Mouse (Mus musculus) stomach, embryonic 15.5 days (tissue): ENCODE data around the gene Esyt1. TPM values are rescaled to one million over a fixed set of nuclear protein-coding genes. Genes with fewer than 3 reads are reported as not detected.
"Not testable (repeated sequence)": the region's sequence is repeated elsewhere in the genome, so short reads cannot be mapped to it uniquely, and the experiment has no call there.

ENCODE experiments used
- ATAC-seq: fragments of 200-750 bp; cut with Nextera tagmentation; 2 replicates; pipeline ENCODE4 v1.8.0; 2017; ENCODE audit warnings: low read depth, moderate number of reproducible peaks, moderate TSS enrichment; ENCODE audit not compliant: insufficient read depth, low FRiP score
- H3K27ac ChIP-seq: fragments of 300-500 bp; sonication (generic); 2 replicates; pipeline ENCODE4 v1.5.1; 2015; ENCODE audit warnings: mild to moderate bottlenecking, inconsistent platforms
- H3K27me3 ChIP-seq: fragments of 300-500 bp; sonication (generic); replicated peaks from 2 replicates; pipeline ENCODE4 v1.6.1; 2015; ENCODE audit warnings: inconsistent platforms
- H3K36me3 ChIP-seq: fragments of 300-500 bp; sonication (generic); 2 replicates; pipeline ENCODE4 v1.6.1; 2015; ENCODE audit warnings: inconsistent platforms
- H3K4me1 ChIP-seq: fragments of 300-500 bp; sonication (generic); 2 replicates; pipeline ENCODE4 v1.6.1; 2015; ENCODE audit warnings: inconsistent platforms
- H3K4me2 ChIP-seq: fragments of 300-500 bp; sonication (generic); 2 replicates; pipeline ENCODE4 v1.6.1; 2015; ENCODE audit warnings: mild to moderate bottlenecking, inconsistent platforms
- H3K4me3 ChIP-seq: fragments of 300-500 bp; sonication (generic); replicated peaks from 2 replicates; pipeline ENCODE4 v1.5.1; 2015; ENCODE audit warnings: inconsistent platforms
- H3K9ac ChIP-seq: fragments of 300-500 bp; sonication (generic); 2 replicates; pipeline ENCODE4 v1.6.1; 2015; ENCODE audit warnings: inconsistent platforms
- H3K9me3 ChIP-seq: fragments of 300-500 bp; sonication (generic); 2 replicates; pipeline ENCODE4 v1.6.1; 2016; ENCODE audit warnings: inconsistent platforms
- WGBS: fragments of 180-500 bp; shearing (Covaris S2); methylation state at CpG from one replicate; pipeline ENCODE4 v1.1.7; 2015; 5-methylcytosine and 5-hydroxymethylcytosine counted together
- polyA plus RNA-seq: library from polyadenylated mRNA; unstranded; fragments of >200 nt; fragmentation: Nextera tagmentation; extraction: Ambion mirVana; gene quantifications from 2 replicates; pipeline ENCODE4 v1.2.1, GENCODE M21; 2015

The Esyt1 gene
- polyA plus RNA-seq, 1 experiment from 2014 or later = 28.8 TPM

DNA sequence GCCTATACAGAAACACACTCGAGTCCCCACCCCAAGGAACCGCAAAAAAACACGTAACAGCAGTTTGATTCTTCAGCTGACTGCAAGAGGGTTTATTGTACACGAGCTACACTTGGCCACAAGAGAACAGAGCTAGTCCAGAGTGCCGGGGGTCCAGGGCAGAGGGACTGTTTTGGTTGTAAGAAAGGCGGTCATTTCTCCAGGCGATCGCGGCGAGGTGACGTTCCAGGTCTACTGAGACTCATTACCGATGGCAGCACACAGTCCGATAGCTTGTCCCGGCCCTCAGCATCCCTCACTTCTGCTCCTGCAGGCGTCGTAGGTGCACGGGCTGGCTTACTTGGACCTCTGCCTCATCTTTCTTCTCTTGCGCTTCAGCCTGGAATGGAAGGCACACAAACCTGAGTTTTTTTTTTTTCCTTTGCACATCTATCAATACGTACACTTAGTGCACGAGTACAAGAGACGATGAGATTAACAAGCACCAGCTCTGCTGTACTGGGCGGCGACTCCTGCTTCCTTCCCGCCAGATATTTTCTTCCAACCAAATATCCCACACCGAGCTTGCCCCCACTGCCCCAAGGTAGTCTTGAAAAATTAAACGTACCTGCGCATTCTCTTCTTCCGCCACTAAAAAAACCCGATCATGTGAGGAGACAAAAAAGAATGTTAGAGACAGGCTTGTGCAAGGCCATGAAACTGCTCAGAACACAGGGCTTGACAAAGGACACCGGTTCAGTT, 22.6 kb upstream of the Esyt1 start:
- peaks cover 18% of the 10 kb centered on the region for H3K36me3 ChIP-seq
- not testable (repeated sequence) for H3K27me3 ChIP-seq, ATAC-seq, H3K9me3 ChIP-seq, H3K4me1 ChIP-seq
- peak overlapping the region; percentile 35 for H3K9ac ChIP-seq
- H3K27ac ChIP-seq = peak overlapping the region; percentile 97
- WGBS = under 1% methylated on average over 26 of the region's 30 CpGs
- peak overlapping the region; percentile 74 for H3K4me2 ChIP-seq
- peak overlapping the region; percentile 81 for H3K4me3 ChIP-seq

DNA sequence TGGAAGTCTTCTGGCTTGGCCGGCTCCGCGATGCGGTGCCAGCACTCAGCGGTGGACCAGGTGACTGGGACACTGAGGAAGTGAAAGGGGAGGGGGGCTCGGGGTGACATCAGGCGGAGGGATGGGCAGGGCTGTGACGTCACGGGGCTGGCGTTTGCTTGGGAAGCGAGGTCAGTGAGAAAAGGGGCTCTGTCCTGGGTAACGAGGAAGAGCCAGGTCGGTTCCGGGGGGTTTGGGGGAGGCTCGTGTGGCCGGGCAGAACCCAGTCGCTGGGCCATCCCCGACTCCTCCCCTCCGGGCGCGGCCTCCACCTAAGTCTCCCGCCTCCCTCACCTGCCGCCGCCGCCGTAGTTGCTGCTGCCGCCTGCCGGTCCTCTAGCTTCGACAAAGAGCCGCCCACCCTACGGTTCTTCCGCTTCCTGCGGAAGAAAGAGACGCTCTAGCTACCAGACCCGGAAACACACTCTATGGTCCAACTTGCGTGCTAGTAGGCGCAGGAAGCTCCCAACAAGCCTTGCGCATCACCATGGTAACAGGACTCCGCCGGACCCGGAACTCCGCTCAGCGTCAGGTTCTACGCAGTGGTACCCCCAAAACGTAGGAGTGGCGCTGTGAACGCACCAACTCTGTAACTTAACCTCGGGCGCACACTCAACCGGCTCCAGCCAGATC, 21.8 kb upstream of the Esyt1 start, which contains the start of gene Zc3h10:
Gene Zc3h10 (minus strand): TSS at position 414 of the 672 bp plus-strand sequence.
- ATAC-seq = peak; percentile 90
- WGBS = under 1% methylated on average over 50 of the region's 50 CpGs
- peak within 1 kb of the TSS; percentile 81 for H3K4me3 ChIP-seq
- H3K27ac ChIP-seq = peak within 1 kb of the TSS; percentile 97
- no peaks in the 10 kb centered on the region for H3K9me3 ChIP-seq
- no peaks in the 10 kb centered on the region for H3K4me1 ChIP-seq
- peaks cover 18% of the 10 kb centered on the region for H3K36me3 ChIP-seq
- H3K4me2 ChIP-seq = peak within 1 kb of the TSS; percentile 74
- H3K9ac ChIP-seq = peak within 1 kb of the TSS; percentile 49
- no peaks in the 10 kb centered on the region for H3K27me3 ChIP-seq

DNA sequence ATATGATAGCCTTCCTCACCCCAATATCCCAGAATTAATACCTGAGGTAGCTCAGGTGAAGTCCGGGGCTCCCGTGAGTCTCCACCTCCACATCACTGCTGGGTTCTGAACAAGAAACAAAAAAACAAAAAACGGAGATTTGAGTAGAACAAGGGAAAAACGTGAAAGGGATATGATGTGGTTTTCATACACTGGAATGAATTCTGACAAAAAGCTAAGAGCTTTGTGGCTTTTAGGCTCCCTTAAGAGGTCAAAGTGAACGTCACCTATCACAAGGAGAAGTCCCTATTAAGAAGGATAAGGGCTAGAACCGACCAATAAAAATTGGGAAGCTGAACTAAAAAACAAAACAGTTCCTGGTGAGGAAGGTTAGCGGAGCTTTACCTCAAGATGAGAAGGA, 21.1 kb upstream of the Esyt1 start:
- Histone ChIP-seq H3K4me2 (peak overlapping the region; percentile 74), H3K4me1 (no peaks in the 10 kb centered on the region), H3K36me3 (peaks cover 18% of the 10 kb centered on the region), H3K9me3 (no peaks in the 10 kb centered on the region), H3K4me3 (peak overlapping the region; percentile 81), H3K27ac (peak overlapping the region; percentile 97), H3K9ac (peak overlapping the region; percentile 49), H3K27me3 (no peaks in the 10 kb centered on the region)
- ATAC-seq = no peak
- 17% methylated on average over 7 of the region's 7 CpGs for WGBS

DNA sequence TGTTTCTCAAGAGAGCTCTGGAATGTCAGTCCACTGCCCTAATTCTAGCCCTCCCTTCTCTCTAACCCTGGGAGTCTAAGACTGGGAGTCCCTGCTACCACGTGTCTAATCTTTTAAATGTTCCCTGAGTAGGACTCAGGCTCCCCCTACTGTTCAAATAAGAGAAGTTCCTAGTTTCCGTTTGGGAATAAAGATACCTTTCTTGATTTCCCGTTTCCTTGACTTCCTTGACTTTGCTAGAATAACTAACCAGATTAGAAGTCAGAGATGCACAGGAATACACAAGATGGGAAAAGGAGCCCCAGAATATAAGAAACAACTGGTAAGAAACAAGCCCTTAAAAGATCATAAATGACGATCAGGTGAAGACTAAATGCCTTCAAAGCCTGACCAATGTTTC, 20.7 kb upstream of the Esyt1 start:
- no peaks in the 10 kb centered on the region for H3K4me1 ChIP-seq
- no peaks in the 10 kb centered on the region for H3K9me3 ChIP-seq
- H3K9ac ChIP-seq = no peak overlapping the region
- WGBS = 9% methylated on average over 4 of the region's 4 CpGs
- ATAC-seq = no peak
- H3K27me3 ChIP-seq = no peaks in the 10 kb centered on the region
- peak overlapping the region; percentile 81 for H3K4me3 ChIP-seq
- H3K36me3 ChIP-seq = peaks cover 18% of the 10 kb centered on the region
- H3K27ac ChIP-seq = peak overlapping the region; percentile 97
- peak overlapping the region; percentile 74 for H3K4me2 ChIP-seq

DNA sequence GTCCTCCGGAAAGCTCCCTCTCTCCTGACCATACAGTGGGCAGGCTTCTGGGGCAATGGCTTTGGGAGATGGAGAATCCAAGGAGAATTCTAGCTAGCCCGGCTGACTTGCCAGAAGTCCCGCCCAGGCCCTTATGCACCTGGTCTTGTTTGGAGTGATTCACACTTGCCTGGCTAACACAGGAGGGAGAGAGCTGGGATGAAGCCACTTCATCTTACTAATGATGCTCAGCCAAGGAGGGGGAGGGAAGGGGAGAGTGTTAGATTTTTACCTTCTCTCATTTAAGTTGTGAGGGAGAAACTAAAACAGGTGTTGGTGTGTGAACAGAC, 19.9 kb upstream of the Esyt1 start:
- H3K4me1 ChIP-seq = no peaks in the 10 kb centered on the region
- H3K4me3 ChIP-seq = no peak overlapping the region
- H3K9ac ChIP-seq = no peak overlapping the region
- WGBS = 76% methylated on average over 3 of the region's 3 CpGs
- H3K27ac ChIP-seq = no peak overlapping the region
- peaks cover 18% of the 10 kb centered on the region for H3K36me3 ChIP-seq
- no peak for ATAC-seq
- H3K27me3 ChIP-seq = no peaks in the 10 kb centered on the region
- H3K4me2 ChIP-seq = no peak overlapping the region
- no peaks in the 10 kb centered on the region for H3K9me3 ChIP-seq

DNA sequence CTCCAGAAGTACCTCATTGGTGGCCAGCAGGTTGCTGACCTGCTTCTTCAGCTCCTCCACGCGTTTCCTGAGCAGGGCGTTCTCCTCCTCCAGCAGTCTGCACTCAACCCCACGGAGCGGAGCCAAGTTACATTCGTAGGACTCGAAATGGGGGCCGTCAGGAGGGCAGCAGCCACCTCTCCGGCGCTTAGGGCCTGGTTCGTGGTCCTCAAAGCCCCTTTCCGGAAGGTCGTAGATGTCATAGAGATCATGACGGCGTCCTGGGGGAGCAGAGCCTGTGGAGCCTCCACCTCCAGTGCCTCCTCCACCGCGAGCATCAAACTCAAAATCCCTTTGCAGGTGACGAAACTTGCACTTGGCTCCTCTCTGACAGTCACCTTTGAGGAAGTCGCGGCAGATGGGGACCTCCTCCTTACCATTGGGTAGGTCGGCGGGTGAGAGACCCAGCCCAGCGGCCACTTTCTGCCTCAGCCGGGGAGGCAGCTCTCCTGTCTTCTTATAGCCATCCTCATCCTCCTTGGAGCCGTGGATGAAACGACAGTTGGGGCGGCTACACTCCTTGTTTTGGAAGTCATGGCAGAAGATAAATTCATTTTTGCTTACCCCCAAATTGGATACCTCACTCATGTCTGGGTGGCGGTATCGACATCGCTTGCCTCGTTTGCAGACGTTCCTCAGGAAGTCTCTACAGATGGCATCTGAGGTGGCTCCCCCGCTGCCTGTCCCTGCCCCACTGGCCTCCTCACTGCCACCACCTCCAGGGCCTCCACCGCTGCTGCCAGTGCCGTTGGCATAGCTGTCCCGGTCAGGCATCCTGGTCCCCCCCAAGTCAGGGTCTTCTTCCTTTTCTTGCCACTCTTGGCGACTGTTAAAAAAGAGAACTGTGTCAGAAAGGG, 19.3 kb upstream of the Esyt1 start:
- Histone ChIP-seq H3K4me3 (no peak overlapping the region), H3K27ac (no peak overlapping the region), H3K4me1 (no peaks in the 10 kb centered on the region), H3K9ac (no peak overlapping the region), H3K9me3 (no peaks in the 10 kb centered on the region), H3K27me3 (no peaks in the 10 kb centered on the region), H3K4me2 (no peak overlapping the region), H3K36me3 (peaks cover 18% of the 10 kb centered on the region)
- WGBS = 92% methylated on average over 37 of the region's 37 CpGs
- ATAC-seq = no peak

DNA sequence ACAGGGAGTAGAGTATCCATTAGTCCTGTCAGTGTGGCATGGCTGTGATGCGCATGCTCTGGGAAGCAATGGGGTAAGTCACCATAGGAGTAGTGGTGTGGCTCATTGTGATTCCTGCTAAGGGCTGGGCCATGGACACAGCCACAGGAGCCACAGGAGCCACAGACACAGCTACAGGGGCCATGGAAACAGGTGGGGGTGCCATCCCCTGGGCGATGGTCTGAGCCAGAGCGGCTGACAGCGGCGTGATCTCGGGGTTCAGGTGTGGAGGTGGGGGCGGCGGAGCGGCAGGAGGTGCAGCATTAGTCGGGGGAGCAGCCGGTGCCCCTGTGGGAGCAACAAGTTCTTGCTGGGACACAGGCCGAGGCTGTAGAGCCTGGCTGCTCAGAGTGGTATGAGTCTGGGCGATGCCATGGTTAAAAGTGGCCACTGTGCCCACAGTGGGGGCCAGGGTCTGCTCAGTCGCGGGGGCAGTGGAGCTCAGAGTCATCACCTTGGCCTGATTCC, 18.5 kb upstream of the Esyt1 start:
- Histone ChIP-seq H3K9ac (no peak overlapping the region), H3K4me3 (no peak overlapping the region), H3K36me3 (peaks cover 18% of the 10 kb centered on the region), H3K4me1 (no peaks in the 10 kb centered on the region), H3K27ac (no peak overlapping the region), H3K9me3 (no peaks in the 10 kb centered on the region), H3K4me2 (no peak overlapping the region), H3K27me3 (no peaks in the 10 kb centered on the region)
- ATAC-seq = no peak
- 96% methylated on average over 15 of the region's 15 CpGs for WGBS

DNA sequence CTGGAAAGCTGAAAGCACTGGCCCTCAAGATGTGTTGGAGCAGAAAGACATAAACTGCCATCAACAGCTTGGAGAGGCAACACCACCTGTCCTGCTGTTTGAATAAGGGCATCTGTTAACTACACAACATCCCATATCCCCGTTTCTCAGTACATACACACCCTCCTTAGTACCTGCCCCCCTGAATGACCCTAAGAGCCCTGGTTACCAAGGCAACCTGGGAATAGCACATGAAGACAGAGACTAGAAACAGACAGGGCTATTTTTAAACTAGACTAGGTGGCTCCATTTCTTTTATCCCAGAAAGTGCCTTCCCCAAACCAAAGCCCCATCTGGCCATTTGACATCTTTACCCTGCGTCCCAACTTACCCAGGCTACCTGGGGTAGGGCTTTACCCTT, 17.4 kb upstream of the Esyt1 start:
- Histone ChIP-seq H3K9ac (no peak overlapping the region), H3K27ac (no peak overlapping the region), H3K36me3 (peaks cover 18% of the 10 kb centered on the region), H3K4me2 (no peak overlapping the region), H3K27me3 (no peaks in the 10 kb centered on the region), H3K4me1 (no peaks in the 10 kb centered on the region), H3K9me3 (no peaks in the 10 kb centered on the region), H3K4me3 (no peak overlapping the region)
- no peak for ATAC-seq
- 62% methylated on average over 2 of the region's 2 CpGs for WGBS

DNA sequence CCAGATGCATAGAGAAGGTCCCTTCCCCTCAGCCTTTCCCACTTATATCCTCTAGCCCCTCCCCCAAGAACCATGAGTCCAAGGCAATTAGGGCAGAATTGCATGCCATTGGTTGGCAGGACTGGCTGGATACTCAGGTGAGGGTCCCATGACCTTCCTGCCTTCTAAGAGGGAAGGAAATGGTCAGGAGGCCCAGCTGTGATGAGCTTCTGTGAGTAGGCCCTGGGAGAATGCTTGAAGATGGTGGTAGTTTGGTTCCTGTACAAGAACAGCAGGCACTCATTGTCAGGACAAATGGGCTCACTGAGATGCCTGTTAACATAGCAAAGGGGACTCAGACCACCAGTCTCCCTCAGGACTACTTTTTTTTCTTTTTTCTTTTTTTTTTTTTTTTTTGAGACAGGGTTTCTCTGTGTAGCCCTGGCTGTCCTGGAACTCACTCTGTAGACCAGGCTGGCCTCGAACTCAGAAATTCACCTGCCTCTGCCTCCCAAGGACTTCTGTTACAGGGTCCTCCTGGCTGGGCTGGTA, 12.7 kb upstream of the Esyt1 start:
- Histone ChIP-seq H3K4me1 (peaks cover 4% of the 10 kb centered on the region; the same call in 1 of the 2 replicates), H3K4me3 (no peak overlapping the region), H3K4me2 (no peak overlapping the region), H3K27ac (no peak overlapping the region), H3K36me3 (no peaks in the 10 kb centered on the region), H3K9ac (no peak overlapping the region), H3K27me3 (no peaks in the 10 kb centered on the region), H3K9me3 (no peaks in the 10 kb centered on the region)
- no peak for ATAC-seq
- 93% methylated on average over 1 of the region's 1 CpGs for WGBS

DNA sequence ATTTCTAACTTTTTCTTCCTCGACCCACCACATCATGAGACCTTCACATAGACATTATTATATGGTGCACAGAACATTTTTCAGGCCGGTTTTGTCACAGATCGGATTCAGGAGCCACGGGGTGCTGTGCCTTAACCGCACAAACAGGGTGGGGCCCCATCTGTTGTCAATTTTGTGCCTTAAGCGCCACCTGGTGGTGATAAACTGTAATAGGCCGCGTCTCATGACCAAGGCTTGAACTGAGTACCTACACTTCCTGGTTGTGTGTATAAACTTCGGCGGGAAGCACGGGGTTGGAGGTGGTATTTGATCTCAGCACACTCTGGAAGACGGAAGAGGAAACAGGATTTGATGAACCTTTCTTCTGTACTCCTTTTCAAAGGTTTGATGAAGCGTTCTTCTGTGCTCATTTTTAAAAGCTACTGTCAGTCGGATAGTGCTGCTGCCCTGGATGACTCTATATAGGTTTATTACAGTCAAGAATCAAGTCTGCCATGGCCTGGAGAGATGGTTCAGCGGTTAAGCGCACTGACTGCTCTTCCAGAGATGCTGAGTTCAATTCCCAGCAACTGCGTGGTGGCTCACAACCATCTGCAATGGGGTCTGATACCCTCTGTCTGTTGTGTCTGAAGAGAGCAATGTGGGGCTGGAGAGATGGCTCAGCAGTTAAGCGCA, 10.7 kb upstream of the Esyt1 start:
- Histone ChIP-seq H3K4me2 (peak overlapping the region; percentile 50), H3K9me3 (no peaks in the 10 kb centered on the region), H3K36me3 (no peaks in the 10 kb centered on the region), H3K4me1 (peaks cover 4% of the 10 kb centered on the region; the same call in 1 of the 2 replicates), H3K27ac (peak overlapping the region; percentile 67), H3K4me3 (peak overlapping the region; percentile 22), H3K9ac (no peak overlapping the region), H3K27me3 (no peaks in the 10 kb centered on the region)
- WGBS = 14% methylated on average over 18 of the region's 18 CpGs
- peak; percentile 93 for ATAC-seq

DNA sequence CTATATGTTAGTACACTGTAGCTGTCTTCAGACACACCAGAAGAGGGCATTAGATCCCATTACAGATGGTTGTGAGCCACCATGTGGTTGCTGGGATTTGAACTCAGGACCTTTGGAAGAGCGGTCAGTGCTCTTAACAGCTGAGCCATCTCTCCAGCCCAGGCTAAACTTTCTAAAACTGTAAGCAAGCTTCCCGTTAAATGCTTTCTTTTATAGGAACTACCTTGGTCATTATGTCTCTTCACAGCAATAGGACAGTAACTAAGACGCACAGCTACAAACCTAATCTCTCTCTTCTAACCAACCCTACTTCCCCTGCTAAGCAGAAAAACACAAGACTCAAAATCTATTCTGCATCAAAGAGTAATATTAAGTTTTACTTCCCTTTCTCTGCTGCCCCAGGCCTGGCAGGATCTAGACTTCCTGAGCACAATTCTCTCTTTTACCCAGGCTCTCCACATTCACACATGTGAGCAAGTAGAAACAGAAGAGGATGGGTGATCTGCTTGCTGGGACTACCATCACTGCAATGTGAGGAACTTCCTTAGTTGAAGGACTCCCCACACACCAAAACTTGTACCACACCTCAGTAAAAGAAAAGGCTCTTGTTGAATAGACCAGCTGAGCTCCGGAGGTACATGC, 10.1 kb upstream of the Esyt1 start:
- 72% methylated on average over 4 of the region's 4 CpGs for WGBS
- Histone ChIP-seq H3K4me2 (peak overlapping the region; percentile 50), H3K4me3 (peak overlapping the region; percentile 22; the same call in 1 of the 2 replicates), H3K27ac (peak overlapping the region; percentile 67), H3K36me3 (no peaks in the 10 kb centered on the region), H3K9me3 (no peaks in the 10 kb centered on the region), H3K27me3 (no peaks in the 10 kb centered on the region), H3K4me1 (peaks cover 4% of the 10 kb centered on the region; the same call in 1 of the 2 replicates), H3K9ac (no peak overlapping the region)
- peak; percentile 23; the same call in 1 of the 2 replicates for ATAC-seq
